Mouse (Mus musculus) forebrain, embryonic 16.5 days (tissue): ENCODE data around the gene Mkln1. TPM values are rescaled to one million over a fixed set of nuclear protein-coding genes. Genes with fewer than 3 reads are reported as not detected.

Experiments
- ATAC-seq: fragments of 200-750 bp; cut with Nextera tagmentation; 2 replicates; pipeline ENCODE4 v1.8.0; 2017; ENCODE audit warnings: mild to moderate bottlenecking, moderate library complexity
- H3K27ac ChIP-seq: fragments of 300-500 bp; sonication (generic); 2 replicates; pipeline ENCODE4 v1.5.1; 2014; ENCODE audit warnings: low read length, control low read depth
- H3K27me3 ChIP-seq: fragments of 300-500 bp; sonication (generic); replicated peaks from 2 replicates; pipeline ENCODE4 v1.6.1; 2014; ENCODE audit warnings: low read length; ENCODE audit not compliant: control insufficient read depth, insufficient read depth
- H3K36me3 ChIP-seq: fragments of 300-500 bp; sonication (generic); 2 replicates; pipeline ENCODE4 v1.6.1; 2014; ENCODE audit not compliant: control insufficient read depth, insufficient read depth
- H3K4me1 ChIP-seq: fragments of 300-500 bp; sonication (generic); replicated peaks from 2 replicates; pipeline ENCODE4 v1.6.1; 2014; ENCODE audit warnings: low read length; ENCODE audit not compliant: control insufficient read depth, insufficient read depth
- H3K4me2 ChIP-seq: fragments of 300-500 bp; sonication (generic); 2 replicates; pipeline ENCODE4 v1.6.1; 2014; ENCODE audit warnings: mild to moderate bottlenecking, low read length, control low read depth
- H3K4me3 ChIP-seq: fragments of 300-500 bp; sonication (generic); replicated peaks from 2 replicates; pipeline ENCODE4 v1.5.1; 2014; ENCODE audit warnings: mild to moderate bottlenecking, low read length, control low read depth
- H3K9ac ChIP-seq: fragments of 300-500 bp; sonication (generic); replicated peaks from 2 replicates; pipeline ENCODE4 v1.6.1; 2014; ENCODE audit warnings: low read depth, low read length, control low read depth
- H3K9me3 ChIP-seq: fragments of 300-500 bp; sonication (generic); 2 replicates; pipeline ENCODE4 v1.6.1; 2016; ENCODE audit warnings: low read length; ENCODE audit not compliant: control insufficient read depth
- WGBS: fragments of 180-500 bp; shearing (Covaris S2); extraction: QIAGEN DNeasy Blood & Tissue Kit; methylation state at CpG from one replicate; pipeline ENCODE4 v1.1.7; 2014; 5-methylcytosine and 5-hydroxymethylcytosine counted together
- polyA plus RNA-seq: library from polyadenylated mRNA; unstranded; fragments of >200 nt; fragmentation: Nextera tagmentation; extraction: Ambion mirVana; gene quantifications from 2 replicates; pipeline ENCODE4 v1.2.1, GENCODE M21; 2015

The Mkln1 gene
- polyA plus RNA-seq, 1 experiment from 2014 or later: 159 TPM

- no peaks in the 10 kb centered on the region for H3K36me3 ChIP-seq
- no peaks in the 10 kb centered on the region for H3K9me3 ChIP-seq
- H3K4me2 ChIP-seq: no peak overlapping the region
- no peak overlapping the region for H3K9ac ChIP-seq
- no peaks in the 10 kb centered on the region for H3K27me3 ChIP-seq
- no peak overlapping the region for H3K4me3 ChIP-seq
- WGBS: 71% methylated on average over 8 of the region's 8 CpGs
- H3K4me1 ChIP-seq: peaks cover 5% of the 10 kb centered on the region
- ATAC-seq: peak; percentile 49; the same call in 1 of the 2 replicates
- no peak overlapping the region for H3K27ac ChIP-seq
Observed at GRCm38 (mm10) chr6:31519001-31519471, 120.5 kb downstream of the Mkln1 start.

- Histone ChIP-seq H3K27ac (no peak overlapping the region), H3K27me3 (no peaks in the 10 kb centered on the region), H3K4me3 (no peak overlapping the region), H3K9ac (no peak overlapping the region), H3K36me3 (no peaks in the 10 kb centered on the region), H3K4me1 (peaks cover 5% of the 10 kb centered on the region), H3K9me3 (no peaks in the 10 kb centered on the region), H3K4me2 (no peak overlapping the region)
- ATAC-seq: no peak
- WGBS: 74% methylated on average over 7 of the region's 7 CpGs
Observed at GRCm38 (mm10) chr6:31520486-31521215, 122.1 kb downstream of the Mkln1 start.

- Histone ChIP-seq H3K27ac (no peak overlapping the region), H3K9ac (no peak overlapping the region)
- 77% methylated on average over 8 of the region's 8 CpGs for WGBS
Observed at GRCm38 (mm10) chr6:31521491-31522355, 123.2 kb downstream of the Mkln1 start.

GRCm38 (mm10) chr6:31522478-31522877 is 123.9 kb downstream of the Mkln1 start:
- no peak overlapping the region for H3K4me2 ChIP-seq
- ATAC-seq: no peak
- WGBS: 92% methylated on average over 4 of the region's 4 CpGs
- H3K9me3 ChIP-seq: no peaks in the 10 kb centered on the region
- H3K4me3 ChIP-seq: no peak overlapping the region
- no peak overlapping the region for H3K9ac ChIP-seq
- no peak overlapping the region for H3K27ac ChIP-seq
- no peaks in the 10 kb centered on the region for H3K36me3 ChIP-seq
- peaks cover 5% of the 10 kb centered on the region for H3K4me1 ChIP-seq
- H3K27me3 ChIP-seq: no peaks in the 10 kb centered on the region

More at GRCm38 (mm10) chr6:31521491-31522355, 123.2 kb downstream of the Mkln1 start:
- Histone ChIP-seq H3K4me2 (no peak overlapping the region), H3K27me3 (no peaks in the 10 kb centered on the region), H3K4me3 (no peak overlapping the region), H3K36me3 (no peaks in the 10 kb centered on the region), H3K4me1 (peaks cover 5% of the 10 kb centered on the region), H3K9me3 (no peaks in the 10 kb centered on the region)
- ATAC-seq: no peak

GRCm38 (mm10) chr6:31523039-31523438 is 124.5 kb downstream of the Mkln1 start:
- H3K36me3 ChIP-seq: no peaks in the 10 kb centered on the region
- H3K27ac ChIP-seq: no peak overlapping the region
- WGBS: 46% methylated on average over 5 of the region's 5 CpGs
- ATAC-seq: no peak; the same call in 1 of the 2 replicates
- no peaks in the 10 kb centered on the region for H3K9me3 ChIP-seq
- no peak overlapping the region for H3K9ac ChIP-seq
- no peak overlapping the region for H3K4me3 ChIP-seq
- no peaks in the 10 kb centered on the region for H3K27me3 ChIP-seq
- H3K4me2 ChIP-seq: no peak overlapping the region
- peaks cover 5% of the 10 kb centered on the region for H3K4me1 ChIP-seq

- 94% methylated on average over 4 of the region's 4 CpGs for WGBS
- Histone ChIP-seq H3K9ac (no peak overlapping the region), H3K27ac (no peak overlapping the region), H3K4me1 (peaks cover 5% of the 10 kb centered on the region), H3K4me2 (no peak overlapping the region), H3K27me3 (no peaks in the 10 kb centered on the region), H3K36me3 (no peaks in the 10 kb centered on the region), H3K4me3 (no peak overlapping the region), H3K9me3 (no peaks in the 10 kb centered on the region)
- ATAC-seq: no peak
Observed at GRCm38 (mm10) chr6:31523657-31524056, 125.1 kb downstream of the Mkln1 start.

GRCm38 (mm10) chr6:31524121-31524520 is 125.6 kb downstream of the Mkln1 start:
- ATAC-seq: no peak
- no peaks in the 10 kb centered on the region for H3K9me3 ChIP-seq
- no peak overlapping the region for H3K4me2 ChIP-seq
- no peak overlapping the region for H3K27ac ChIP-seq
- no peak overlapping the region for H3K4me3 ChIP-seq
- no peaks in the 10 kb centered on the region for H3K36me3 ChIP-seq
- H3K9ac ChIP-seq: no peak overlapping the region
- H3K4me1 ChIP-seq: peaks cover 5% of the 10 kb centered on the region
- WGBS: 93% methylated on average over 13 of the region's 13 CpGs
- no peaks in the 10 kb centered on the region for H3K27me3 ChIP-seq

GRCm38 (mm10) chr6:31524647-31525046 is 126.1 kb downstream of the Mkln1 start:
- H3K4me3 ChIP-seq: no peak overlapping the region
- no peak for ATAC-seq
- no peaks in the 10 kb centered on the region for H3K36me3 ChIP-seq
- peaks cover 5% of the 10 kb centered on the region for H3K4me1 ChIP-seq
- no peak overlapping the region for H3K27ac ChIP-seq
- no peak overlapping the region for H3K9ac ChIP-seq
- H3K4me2 ChIP-seq: no peak overlapping the region
- 93% methylated on average over 8 of the region's 8 CpGs for WGBS
- H3K9me3 ChIP-seq: no peaks in the 10 kb centered on the region
- no peaks in the 10 kb centered on the region for H3K27me3 ChIP-seq

GRCm38 (mm10) chr6:31525231-31525900 is 126.8 kb downstream of the Mkln1 start:
- Histone ChIP-seq H3K9ac (no peak overlapping the region), H3K27ac (no peak overlapping the region), H3K36me3 (no peaks in the 10 kb centered on the region), H3K4me2 (no peak overlapping the region), H3K9me3 (no peaks in the 10 kb centered on the region), H3K4me1 (peaks cover 5% of the 10 kb centered on the region), H3K27me3 (no peaks in the 10 kb centered on the region), H3K4me3 (no peak overlapping the region)
- WGBS: 68% methylated on average over 6 of the region's 6 CpGs
- ATAC-seq: peak; percentile 71
